Mouse (Mus musculus): ENCODE measurements at regions not wholly inside any gene's neighbourhood (a gene's known extent, or its start where the extent isn't known, plus 50 kb on each side); places are given as distances from the start of the nearest gene placed in this dataset.

DNA sequence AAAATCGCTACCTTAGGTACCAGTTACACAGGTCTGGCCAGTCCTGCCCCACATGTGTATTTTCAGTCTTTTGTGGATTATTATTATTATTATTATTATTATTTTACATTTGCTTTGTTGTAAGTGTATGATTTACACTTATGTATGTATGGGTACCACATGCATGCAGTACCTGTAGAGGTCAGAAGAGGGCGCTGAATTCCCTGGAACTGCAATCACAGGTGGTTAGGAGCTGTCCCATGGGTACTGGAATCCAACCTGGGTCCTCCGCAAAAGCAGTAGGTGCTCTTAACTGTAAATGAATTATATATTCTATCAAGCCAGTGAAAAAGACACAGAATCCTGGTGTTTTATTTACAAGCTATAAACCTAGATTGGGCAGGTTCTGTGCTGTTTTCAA is 131.4 kb upstream of the Psmd7 start:
- TF ChIP-seq CTCF (IDR thresholded peaks at IDR 0.05; ENCODE audit: low read depth, low read length) (peak; percentile 55), EP300 (IDR thresholded peaks at IDR 0.05; ENCODE audit: insufficient read depth, low read depth, low read length) (no peak)
